Mouse (Mus musculus) ES-E14 (cell line): ENCODE results near the gene Msln. TPM values are rescaled to one million over a fixed set of nuclear protein-coding genes. Genes with fewer than 3 reads are reported as not detected.

Experiments used
- DNase-seq: peaks from one replicate; pipeline ENCODE4 v3.0.0-alpha.2; 2013; ENCODE audit warnings: low read depth, low spot score
- H3K27ac ChIP-seq: 2 replicates; pipeline ENCODE4 v1.5.1; 2012; ENCODE audit warnings: low read depth, mild to moderate bottlenecking, low read length, moderate library complexity, mixed read lengths; ENCODE audit not compliant: poor library complexity, insufficient read depth, severe bottlenecking
- H3K36me3 ChIP-seq: 2 replicates; pipeline ENCODE4 v1.6.1; 2012; ENCODE audit warnings: mild to moderate bottlenecking, low read length, moderate library complexity, mixed read lengths; ENCODE audit not compliant: control insufficient read depth, poor library complexity, insufficient read depth, severe bottlenecking
- H3K4me1 ChIP-seq, 2 experiments: fragments of 150-350 bp in 1 of 2; sonication (generic) in 1 of 2; 2 replicates each; pipeline ENCODE4 v1.6.1; 2012; ENCODE audit warnings: low read length in 2 of 2, mild to moderate bottlenecking in 1 of 2, mixed read lengths in 1 of 2; ENCODE audit not compliant: control insufficient read depth in 2 of 2, insufficient read depth in 2 of 2, poor library complexity in 1 of 2
- H3K4me3 ChIP-seq, 2 experiments: fragments of 150-350 bp in 1 of 2; sonication (generic) in 1 of 2; 2 replicates each; pipeline ENCODE4 v1.5.1; 2012; ENCODE audit warnings: low read length in 2 of 2, low read depth in 1 of 2, mild to moderate bottlenecking in 1 of 2, mixed read lengths in 1 of 2; ENCODE audit not compliant: insufficient read depth in 1 of 2, poor library complexity in 1 of 2, severe bottlenecking in 1 of 2
- H3K9ac ChIP-seq: 2 replicates; pipeline ENCODE4 v1.6.1; 2012; ENCODE audit warnings: low read depth, mild to moderate bottlenecking, low read length, mixed read lengths; ENCODE audit not compliant: poor library complexity, insufficient read depth, severe bottlenecking
- H3K9me3 ChIP-seq: fragments of 150-350 bp; sonication (generic); 2 replicates; pipeline ENCODE4 v1.6.1; 2012; ENCODE audit warnings: low read depth, mild to moderate bottlenecking, low read length; ENCODE audit not compliant: control insufficient read depth, insufficient read depth
- CHD2 ChIP-seq: IDR thresholded peaks from 2 replicates; pipeline ENCODE4 v1.6.1; 2014; ENCODE audit warnings: mild to moderate bottlenecking, low read depth, low read length, inconsistent platforms
- HCFC1 ChIP-seq: IDR thresholded peaks from 2 replicates; pipeline ENCODE4 v1.6.1; 2012; ENCODE audit warnings: low read length, inconsistent platforms, borderline replicate concordance; ENCODE audit not compliant: insufficient read depth
- MAFK ChIP-seq: IDR thresholded peaks from 2 replicates; pipeline ENCODE4 v1.6.1; 2014; ENCODE audit warnings: mild to moderate bottlenecking, low read depth, low read length, inconsistent platforms; ENCODE audit not compliant: insufficient read depth
- ZC3H11A ChIP-seq: IDR thresholded peaks from 2 replicates; pipeline ENCODE4 v1.6.1; 2012; ENCODE audit warnings: low read depth, mild to moderate bottlenecking, inconsistent platforms, low read length, borderline replicate concordance
- ZNF384 ChIP-seq: IDR thresholded peaks from 2 replicates; pipeline ENCODE4 v1.6.1; 2012; ENCODE audit warnings: low read depth, low read length, inconsistent platforms
- in situ Hi-C, 2 experiments: fragments of 600-800 bp; cut with MboI; formaldehyde crosslinking; loops; one replicate each; pipeline ENCODE4 v1.15.1; 2025; ENCODE audit warnings: low sequenced_read_pairs in 2 of 2, inconsistent platforms in 1 of 2; ENCODE audit not compliant: unreplicated experiment in 2 of 2
- total RNA-seq: library from RNA; depleted of rRNA; stranded (reverse); fragments of 300-350 nt; gene quantifications from 2 replicates; pipeline ENCODE4 v1.2.3, GENCODE M21; 2012

The Msln gene
- total RNA-seq, 1 experiment, result 7.5 TPM

- DNase-seq, result no peak
- H3K4me1 ChIP-seq, result peaks cover 5 to 31% of the 10 kb centered on the region in 2 experiments; a peak in 2 of 4 replicates
- H3K9me3 ChIP-seq, result no peaks in the 10 kb centered on the region
- no peak overlapping the region for H3K27ac ChIP-seq
- no peak overlapping the region for H3K9ac ChIP-seq
- H3K36me3 ChIP-seq, result peaks cover 63% of the 10 kb centered on the region
- no peak for TF ChIP-seq ZNF384
- no peak for TF ChIP-seq ZC3H11A
- no peak overlapping the region for H3K4me3 ChIP-seq
- in situ Hi-C loops, result no loop called here
Observed at GRCm38 (mm10) chr17:25721476-25721875, 32.7 kb downstream of the Msln start.

GRCm38 (mm10) chr17:25717691-25718090 lies 36.5 kb downstream of the Msln start:
- no peak for TF ChIP-seq CHD2
- TF ChIP-seq ZNF384, result no peak
- TF ChIP-seq ZC3H11A, result no peak
- TF ChIP-seq MAFK, result no peak
- TF ChIP-seq HCFC1, result no peak
- H3K36me3 ChIP-seq, result peaks cover 41% of the 10 kb centered on the region
- no peaks in the 10 kb centered on the region for H3K9me3 ChIP-seq
- no peak overlapping the region for H3K27ac ChIP-seq
- in situ Hi-C loops, result no loop called here
- no peak overlapping the region for H3K9ac ChIP-seq
- DNase-seq, result no peak
- peaks cover 8 to 23% of the 10 kb centered on the region in 2 experiments for H3K4me1 ChIP-seq
- H3K4me3 ChIP-seq, result peak overlapping the region; percentile 38 to 64; a peak in 3 of 4 replicates

- Histone ChIP-seq H3K4me1 (peaks cover 8 to 19% of the 10 kb centered on the region in 2 experiments), H3K4me3 (peak within 1 kb of the TSS; percentile 38 to 64), H3K9me3 (no peaks in the 10 kb centered on the region), H3K27ac (no peak within 1 kb of the TSS), H3K9ac (peak within 1 kb of the TSS; percentile 21), H3K36me3 (peaks cover 34% of the 10 kb centered on the region)
- in situ Hi-C loops, result no loop called here
- TF ChIP-seq CHD2, result no peak
- TF ChIP-seq HCFC1, result no peak
- no peak for TF ChIP-seq ZNF384
- no peak for TF ChIP-seq MAFK
- no peak for TF ChIP-seq ZC3H11A
- no peak for DNase-seq
Observed at GRCm38 (mm10) chr17:25716711-25717637, 37.2 kb downstream of the Msln start, which contains the start of gene Gng13. Gene Gng13 (plus strand): TSS chr17:25717171.

GRCm38 (mm10) chr17:25716130-25716529 lies 38.0 kb downstream of the Msln start:
- Histone ChIP-seq H3K4me1 (peaks cover 8 to 19% of the 10 kb centered on the region in 2 experiments), H3K9me3 (no peaks in the 10 kb centered on the region), H3K27ac (no peak overlapping the region), H3K9ac (no peak overlapping the region), H3K36me3 (peaks cover 26% of the 10 kb centered on the region), H3K4me3 (no peak overlapping the region)
- no peak for TF ChIP-seq ZNF384
- TF ChIP-seq MAFK, result no peak
- TF ChIP-seq ZC3H11A, result no peak
- no peak for TF ChIP-seq HCFC1
- no peak for TF ChIP-seq CHD2
- in situ Hi-C loops, result no loop called here
- DNase-seq, result no peak
